Mouse (Mus musculus): ENCODE results near the gene Skida1. TPM values are rescaled to one million over a fixed set of nuclear protein-coding genes. Genes with fewer than 3 reads are reported as not detected.

Skida1 gene
- polyA plus RNA-seq, 1 experiment, result 0.23 TPM

DNA sequence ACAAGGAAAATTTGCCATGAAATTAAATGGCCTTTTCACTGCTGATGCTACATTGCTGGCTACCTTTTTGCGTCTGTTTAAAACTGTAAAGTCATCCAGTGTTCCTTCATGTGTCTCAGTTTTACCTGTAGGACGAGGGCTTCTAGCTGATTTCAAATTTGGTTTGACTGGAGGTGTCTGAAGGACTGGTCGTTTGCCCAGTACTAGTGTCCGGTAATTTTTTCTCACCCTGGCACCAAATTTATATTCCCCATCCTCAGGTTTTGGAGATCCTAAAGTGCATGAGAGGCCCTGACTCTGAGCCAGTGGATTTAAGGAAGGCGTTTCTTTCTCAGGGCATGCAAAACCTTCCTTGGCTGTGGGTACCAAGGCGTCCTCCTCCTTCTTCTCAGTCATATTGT, 3.1 kb downstream of the Skida1 start:
- Histone ChIP-seq H3K27me3 (ENCODE audit: control insufficient read depth, insufficient read depth, low read length) (peaks cover 53% of the 10 kb centered on the region), H3K27ac (ENCODE audit: insufficient read depth, low read depth, low read length) (no peak overlapping the region), H3K4me1 (ENCODE audit: control insufficient read depth, insufficient read depth, insufficient read length, low read length) (no peaks in the 10 kb centered on the region; the same call in 1 of the 2 replicates), H3K4me3 (ENCODE audit: low read depth, low read length) (no peak overlapping the region), H3K36me3 (ENCODE audit: control insufficient read depth, insufficient read depth, low read length) (no peaks in the 10 kb centered on the region)
- no peak for TF ChIP-seq POLR2A (IDR thresholded peaks at IDR 0.05; ENCODE audit: low read depth, low read length)
- no peak for TF ChIP-seq CTCF (IDR thresholded peaks at IDR 0.05; ENCODE audit: extremely low read depth, insufficient read length, insufficient replicate concordance, low read depth, low read length)
- 84% methylated on average over 6 of the region's 6 CpGs for WGBS

- Histone ChIP-seq H3K27ac (ENCODE audit: insufficient read depth, low read depth, low read length) (no peak overlapping the region), H3K4me3 (ENCODE audit: low read depth, low read length) (no peak overlapping the region), H3K4me1 (ENCODE audit: control insufficient read depth, insufficient read depth, insufficient read length, low read length) (no peaks in the 10 kb centered on the region; the same call in 1 of the 2 replicates), H3K27me3 (ENCODE audit: control insufficient read depth, insufficient read depth, low read length) (peaks cover 48% of the 10 kb centered on the region), H3K36me3 (ENCODE audit: control insufficient read depth, insufficient read depth, low read length) (no peaks in the 10 kb centered on the region)
- TF ChIP-seq POLR2A (IDR thresholded peaks at IDR 0.05; ENCODE audit: low read depth, low read length) (no peak), CTCF (IDR thresholded peaks at IDR 0.05; ENCODE audit: extremely low read depth, insufficient read length, insufficient replicate concordance, low read depth, low read length) (no peak)
- WGBS, result 80% methylated on average over 7 of the region's 7 CpGs
Measured at GRCm38 (mm10) chr2:18045143-18045780, 3.6 kb downstream of the Skida1 start.

DNA sequence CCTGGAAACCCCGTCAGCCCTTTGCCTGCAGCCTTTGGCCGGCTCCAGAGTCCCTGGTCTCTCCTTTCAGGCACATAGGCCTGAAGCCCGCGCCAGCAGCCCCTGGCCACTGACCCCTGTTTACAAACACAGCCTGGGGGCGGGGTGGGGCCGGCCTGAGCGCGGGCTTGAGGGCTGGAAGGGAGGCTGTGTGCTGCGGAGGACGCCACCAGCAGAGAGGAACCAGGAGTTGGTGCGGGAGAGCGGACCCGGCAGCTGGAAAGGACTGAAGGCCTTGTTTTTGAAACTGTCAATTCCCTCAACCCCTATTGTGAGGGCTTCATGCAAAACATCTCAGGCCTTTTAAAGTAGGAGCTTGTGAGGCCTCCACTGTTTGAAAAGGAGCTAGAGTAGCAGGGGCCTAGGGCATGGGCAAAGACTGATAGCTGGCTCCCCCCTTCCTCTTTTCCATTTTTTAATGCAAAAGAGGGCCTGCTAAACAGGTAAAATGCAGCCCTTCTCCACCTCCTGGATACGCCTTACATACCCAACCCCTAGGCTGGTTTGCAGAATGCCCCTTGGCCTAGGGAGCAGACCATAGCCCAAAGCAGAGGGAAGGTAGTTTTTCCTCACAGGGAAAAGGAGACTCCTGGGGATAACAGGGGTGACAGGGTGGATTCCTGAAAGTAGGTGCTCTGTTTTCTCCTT, 7.5 kb downstream of the Skida1 start:
- Histone ChIP-seq H3K27ac (ENCODE audit: insufficient read depth, low read depth, low read length) (no peak overlapping the region), H3K4me3 (ENCODE audit: low read depth, low read length) (no peak overlapping the region), H3K27me3 (ENCODE audit: control insufficient read depth, insufficient read depth, low read length) (peaks cover 11% of the 10 kb centered on the region), H3K36me3 (ENCODE audit: control insufficient read depth, insufficient read depth, low read length) (no peaks in the 10 kb centered on the region), H3K4me1 (ENCODE audit: control insufficient read depth, insufficient read depth, insufficient read length, low read length) (no peaks in the 10 kb centered on the region)
- TF ChIP-seq POLR2A (IDR thresholded peaks at IDR 0.05; ENCODE audit: low read depth, low read length) (no peak), CTCF (IDR thresholded peaks at IDR 0.05; ENCODE audit: extremely low read depth, insufficient read length, insufficient replicate concordance, low read depth, low read length) (no peak)
- WGBS, result 80% methylated on average over 14 of the region's 14 CpGs

DNA sequence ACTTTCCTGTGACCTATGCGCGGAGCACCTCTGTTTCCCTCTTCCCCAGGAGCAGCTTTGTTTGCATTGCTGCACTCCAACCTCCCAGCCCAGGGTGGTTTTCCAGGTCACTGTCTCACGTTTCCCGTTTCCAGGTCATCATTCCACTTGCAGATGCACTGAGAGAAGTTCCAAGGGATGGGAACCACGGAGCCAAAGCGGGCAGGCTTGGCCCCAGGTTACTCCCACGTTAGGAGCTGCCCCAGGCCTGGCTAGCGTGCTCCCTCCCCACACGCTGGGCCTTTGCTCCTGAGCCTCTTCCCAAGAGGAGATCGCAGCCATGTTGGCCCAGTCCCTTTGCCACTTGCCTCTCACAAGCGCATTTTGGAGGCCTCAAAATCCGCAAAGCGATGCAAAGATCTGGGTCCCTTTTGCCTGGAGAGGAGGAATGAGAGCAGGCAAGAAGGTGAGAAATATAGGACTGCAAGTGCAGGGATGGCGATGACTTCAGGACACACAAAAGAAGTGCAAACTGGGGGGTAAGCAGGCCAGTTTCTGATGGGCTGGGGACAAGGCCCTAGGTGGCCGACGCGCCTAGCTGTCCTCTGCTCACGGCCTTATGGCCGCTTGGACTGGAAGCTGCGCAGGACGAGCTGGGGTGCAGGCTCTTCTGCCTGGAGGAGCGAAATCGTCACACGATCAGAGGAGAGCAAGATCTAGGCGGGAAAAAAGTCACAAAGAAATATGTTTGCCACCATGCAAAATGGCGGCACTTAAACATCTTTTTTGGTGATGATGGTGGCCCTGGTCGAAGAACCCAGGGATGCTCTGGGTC, 8.3 kb downstream of the Skida1 start:
- Histone ChIP-seq H3K4me1 (ENCODE audit: control insufficient read depth, insufficient read depth, insufficient read length, low read length) (no peaks in the 10 kb centered on the region), H3K27ac (ENCODE audit: insufficient read depth, low read depth, low read length) (no peak overlapping the region), H3K4me3 (ENCODE audit: low read depth, low read length) (no peak overlapping the region), H3K36me3 (ENCODE audit: control insufficient read depth, insufficient read depth, low read length) (no peaks in the 10 kb centered on the region), H3K27me3 (ENCODE audit: control insufficient read depth, insufficient read depth, low read length) (peaks cover 3% of the 10 kb centered on the region; the same call in 1 of the 2 replicates)
- 96% methylated on average over 27 of the region's 27 CpGs for WGBS
- TF ChIP-seq CTCF (IDR thresholded peaks at IDR 0.05; ENCODE audit: extremely low read depth, insufficient read length, insufficient replicate concordance, low read depth, low read length) (no peak), POLR2A (IDR thresholded peaks at IDR 0.05; ENCODE audit: low read depth, low read length) (no peak)

GRCm38 (mm10) chr2:18039566-18040290, 9.1 kb downstream of the Skida1 start:
- no peak for TF ChIP-seq CTCF (IDR thresholded peaks at IDR 0.05; ENCODE audit: extremely low read depth, insufficient read length, insufficient replicate concordance, low read depth, low read length)
- no peak for TF ChIP-seq POLR2A (IDR thresholded peaks at IDR 0.05; ENCODE audit: low read depth, low read length)
- H3K27me3 ChIP-seq (ENCODE audit: control insufficient read depth, insufficient read depth, low read length), result peaks cover 1% of the 10 kb centered on the region; the same call in 1 of the 2 replicates
- no peak overlapping the region for H3K4me3 ChIP-seq (ENCODE audit: low read depth, low read length)
- no peaks in the 10 kb centered on the region for H3K36me3 ChIP-seq (ENCODE audit: control insufficient read depth, insufficient read depth, low read length)
- 57% methylated on average over 46 of the region's 46 CpGs for WGBS
- H3K4me1 ChIP-seq (ENCODE audit: control insufficient read depth, insufficient read depth, insufficient read length, low read length), result no peaks in the 10 kb centered on the region
- H3K27ac ChIP-seq (ENCODE audit: insufficient read depth, low read depth, low read length), result no peak overlapping the region

DNA sequence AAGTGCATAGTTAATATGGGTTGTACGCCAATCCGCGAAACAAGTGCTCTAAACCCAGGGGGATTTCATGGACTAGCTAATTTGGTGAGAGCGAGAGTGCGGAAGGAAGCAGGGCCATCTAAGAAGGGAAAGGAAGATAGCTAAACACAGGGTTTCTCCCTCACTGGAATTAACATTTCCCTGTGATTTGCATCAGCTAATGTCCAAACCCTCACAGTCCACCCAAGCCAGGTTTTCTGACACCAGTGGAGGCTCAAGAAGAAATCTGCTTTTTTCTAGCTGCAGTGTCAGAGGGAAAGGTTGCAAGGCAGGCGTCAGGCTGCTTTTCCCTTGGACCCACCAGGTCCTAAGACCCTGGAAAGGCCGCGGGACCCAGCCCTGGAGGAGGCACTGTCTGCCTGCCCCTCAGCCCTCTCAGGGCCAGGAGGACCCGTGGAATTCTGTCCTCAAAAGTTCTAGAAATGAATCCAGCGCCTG, 9.9 kb downstream of the Skida1 start:
- H3K4me1 ChIP-seq (ENCODE audit: control insufficient read depth, insufficient read depth, insufficient read length, low read length), result no peaks in the 10 kb centered on the region
- no peak overlapping the region for H3K27ac ChIP-seq (ENCODE audit: insufficient read depth, low read depth, low read length)
- 92% methylated on average over 10 of the region's 10 CpGs for WGBS
- H3K27me3 ChIP-seq (ENCODE audit: control insufficient read depth, insufficient read depth, low read length), result no peaks in the 10 kb centered on the region; the same call in 1 of the 2 replicates
- TF ChIP-seq POLR2A (IDR thresholded peaks at IDR 0.05; ENCODE audit: low read depth, low read length) (no peak), CTCF (IDR thresholded peaks at IDR 0.05; ENCODE audit: extremely low read depth, insufficient read length, insufficient replicate concordance, low read depth, low read length) (no peak)
- H3K4me3 ChIP-seq (ENCODE audit: low read depth, low read length), result no peak overlapping the region
- no peaks in the 10 kb centered on the region for H3K36me3 ChIP-seq (ENCODE audit: control insufficient read depth, insufficient read depth, low read length)

Measured in small intestine, adult 2 months (tissue).